Mouse (Mus musculus): ENCODE results near the gene Sema5a.

Sema5a gene

GRCm38 (mm10) chr15:32546746-32547145, 302.1 kb downstream of the Sema5a start:
- no peak for DNase-seq (ENCODE audit: low spot score)

- DNase-seq (ENCODE audit: low spot score): no peak
These were observed 314.3 kb downstream of the Sema5a start for GRCm38 (mm10) chr15:32558925-32559324.

GRCm38 (mm10) chr15:32562600-32562999, 318.0 kb downstream of the Sema5a start:
- no peak for DNase-seq (ENCODE audit: low spot score)

- no peak for DNase-seq (ENCODE audit: low spot score)
These were observed 323.7 kb downstream of the Sema5a start for GRCm38 (mm10) chr15:32568181-32568857.

- DNase-seq (ENCODE audit: low spot score): no peak
These were observed 324.3 kb downstream of the Sema5a start for GRCm38 (mm10) chr15:32568858-32569387.

GRCm38 (mm10) chr15:32574327-32574726, 329.7 kb downstream of the Sema5a start:
- DNase-seq (ENCODE audit: low spot score): no peak

GRCm38 (mm10) chr15:32575212-32575611, 330.6 kb downstream of the Sema5a start:
- DNase-seq (ENCODE audit: low spot score): no peak

GRCm38 (mm10) chr15:32579351-32579750, 334.7 kb downstream of the Sema5a start:
- DNase-seq (ENCODE audit: low spot score): no peak

GRCm38 (mm10) chr15:32590641-32591040, 346.0 kb downstream of the Sema5a start:
- no peak for DNase-seq (ENCODE audit: low spot score)

- DNase-seq (ENCODE audit: low spot score): no peak
These were observed 349.1 kb downstream of the Sema5a start for GRCm38 (mm10) chr15:32593746-32594145.

- no peak for DNase-seq (ENCODE audit: low spot score)
These were observed 352.0 kb downstream of the Sema5a start for GRCm38 (mm10) chr15:32596574-32596973.

GRCm38 (mm10) chr15:32597189-32597588, 352.6 kb downstream of the Sema5a start:
- no peak for DNase-seq (ENCODE audit: low spot score)

GRCm38 (mm10) chr15:32607236-32607635, 362.6 kb downstream of the Sema5a start:
- no peak for DNase-seq (ENCODE audit: low spot score)

GRCm38 (mm10) chr15:32610776-32611175, 366.2 kb downstream of the Sema5a start:
- DNase-seq (ENCODE audit: low spot score): no peak

GRCm38 (mm10) chr15:32611201-32611600, 366.6 kb downstream of the Sema5a start:
- DNase-seq (ENCODE audit: low spot score): no peak

GRCm38 (mm10) chr15:32613718-32614117, 369.1 kb downstream of the Sema5a start:
- DNase-seq (ENCODE audit: low spot score): no peak

- DNase-seq (ENCODE audit: low spot score): no peak
These were observed 371.2 kb downstream of the Sema5a start for GRCm38 (mm10) chr15:32615773-32616172.

GRCm38 (mm10) chr15:32619199-32619598, 374.6 kb downstream of the Sema5a start:
- no peak for DNase-seq (ENCODE audit: low spot score)

- DNase-seq (ENCODE audit: low spot score): no peak
These were observed 378.6 kb downstream of the Sema5a start for GRCm38 (mm10) chr15:32623037-32623739.

- no peak for DNase-seq (ENCODE audit: low spot score)
These were observed 379.5 kb downstream of the Sema5a start for GRCm38 (mm10) chr15:32624106-32624505.

GRCm38 (mm10) chr15:32626031-32626430, 381.4 kb downstream of the Sema5a start:
- DNase-seq (ENCODE audit: low spot score): no peak

GRCm38 (mm10) chr15:32633713-32634112, 389.1 kb downstream of the Sema5a start:
- DNase-seq (ENCODE audit: low spot score): no peak

GRCm38 (mm10) chr15:32637879-32638278, 393.3 kb downstream of the Sema5a start:
- no peak for DNase-seq (ENCODE audit: low spot score)
